Mouse (Mus musculus) B cell, adult 2 months (primary cell): ENCODE results near the gene Atp5g1.
"Not testable (repeated sequence)": the region's sequence is repeated elsewhere in the genome, so short reads cannot be mapped to it uniquely, and the experiment has no call there.

Experiments used
- DNase-seq, 2 experiments: peaks; one replicate each; pipeline ENCODE4 v3.0.0; 2022

Gene Atp5g1

DNA sequence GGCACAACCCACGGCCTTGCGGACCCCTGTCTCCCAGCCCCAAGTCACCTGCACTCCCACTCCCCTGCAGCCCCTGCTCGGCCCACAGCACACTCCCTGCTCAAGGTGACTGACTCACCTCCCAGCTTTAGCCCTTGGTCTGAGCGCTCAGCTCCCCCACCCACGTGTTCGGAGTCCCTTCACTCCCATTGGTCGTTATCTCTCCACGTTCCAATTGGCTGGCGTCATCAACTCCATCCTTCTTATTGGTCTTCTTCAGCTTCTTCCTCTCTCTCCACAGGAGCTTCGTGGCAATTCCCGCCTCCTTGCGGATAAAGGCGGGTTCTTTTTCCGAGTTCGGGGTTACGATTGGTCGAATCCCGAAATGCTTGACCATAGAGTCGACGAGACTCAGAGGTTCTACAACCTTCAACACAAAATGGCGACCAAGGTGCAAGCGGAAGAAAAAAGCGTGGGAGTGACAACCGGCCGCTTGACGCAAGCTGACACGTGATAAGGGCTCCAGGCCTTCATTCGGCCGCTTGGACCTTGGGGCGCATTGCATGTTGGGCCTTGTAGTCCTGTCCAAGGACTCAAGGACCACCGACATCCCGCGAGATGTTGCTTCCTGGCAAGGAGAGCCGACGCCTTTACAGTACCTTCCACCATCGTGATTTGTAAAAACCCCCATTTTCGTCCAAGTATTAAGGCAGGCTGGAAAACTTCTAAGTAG lies at the start of gene Atp5g1:
Atp5g1 (minus strand) TSS at position 162 of the 712 bp plus-strand sequence.
- peak; percentile 93 to 96 for DNase-seq

- DNase-seq, result peak; percentile 35 to 36
Observed at GRCm38 (mm10) chr11:96124052-96124914, 48.8 kb upstream of the Atp5g1 start.

GRCm38 (mm10) chr11:96122806-96123205 lies 47.3 kb upstream of the Atp5g1 start:
- DNase-seq, result not testable (repeated sequence)

- no peak for DNase-seq
Observed at GRCm38 (mm10) chr11:96119401-96119800, 43.9 kb upstream of the Atp5g1 start.

DNA sequence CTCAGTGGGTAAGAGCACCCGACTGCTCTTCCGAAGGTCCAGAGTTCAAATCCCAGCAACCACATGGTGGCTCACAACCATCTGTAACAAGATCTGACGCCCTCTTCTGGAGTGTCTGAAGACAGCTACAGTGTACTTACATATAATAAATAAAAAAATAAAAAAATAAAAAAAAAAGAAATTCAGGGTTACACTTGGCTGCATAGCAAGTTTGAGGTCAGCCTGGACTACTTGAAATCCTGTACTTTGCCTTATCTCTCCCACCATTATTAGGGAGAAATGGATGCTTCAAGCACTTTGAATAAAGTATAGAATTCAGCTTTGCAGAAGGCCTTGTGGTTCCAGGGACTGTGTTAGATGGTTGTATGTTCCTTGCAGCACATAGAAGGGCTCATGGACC lies 41.5 kb upstream of the Atp5g1 start:
- DNase-seq, result not testable (repeated sequence)

- no peak for DNase-seq
Observed at GRCm38 (mm10) chr11:96116116-96116515, 40.6 kb upstream of the Atp5g1 start.

GRCm38 (mm10) chr11:96115416-96115815 lies 39.9 kb upstream of the Atp5g1 start:
- DNase-seq, result no peak

GRCm38 (mm10) chr11:96114077-96114476 lies 38.6 kb upstream of the Atp5g1 start:
- DNase-seq, result no peak

DNA sequence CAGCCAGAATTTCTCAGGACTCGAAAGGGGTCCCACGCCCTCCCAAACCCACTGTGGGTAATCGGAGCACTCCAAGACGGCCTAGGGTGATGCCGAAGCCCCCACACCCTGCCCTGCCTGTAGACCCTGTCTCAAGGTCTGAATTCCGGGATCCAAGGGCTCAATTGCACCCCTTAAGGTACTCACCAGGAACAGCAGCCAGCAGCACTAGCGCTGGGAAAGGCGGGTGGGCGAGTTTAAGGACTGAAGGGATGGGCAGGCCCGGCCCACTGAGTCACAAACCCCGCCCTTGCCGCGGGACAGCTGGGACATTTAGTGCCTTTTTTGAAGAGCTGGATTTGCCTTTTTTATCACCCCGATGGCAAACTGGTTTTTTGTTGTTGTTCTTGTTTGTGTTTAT lies 36.3 kb upstream of the Atp5g1 start, which contains the start of gene Calcoco2:
Calcoco2 (minus strand) TSS at position 214 of the 400 bp plus-strand sequence.
- DNase-seq, result no peak

DNA sequence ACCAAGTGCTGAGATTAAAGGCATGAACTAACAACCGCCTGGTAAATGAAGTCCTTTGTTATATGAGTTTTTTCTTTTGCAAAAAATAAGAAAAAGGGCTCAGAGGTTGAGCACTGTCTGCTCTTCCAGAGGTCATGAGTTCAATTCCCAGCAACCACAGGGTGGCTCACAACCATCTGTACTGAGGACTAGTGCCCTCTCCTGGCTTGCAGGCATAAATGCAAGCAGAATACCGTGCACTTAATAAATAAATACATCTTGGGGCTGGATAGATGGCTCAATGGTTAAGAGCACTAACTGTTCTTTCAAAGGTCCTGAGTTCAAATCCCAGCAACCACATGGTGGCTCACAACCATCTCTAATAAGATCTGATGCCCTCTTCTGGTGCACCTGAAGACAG lies 35.5 kb upstream of the Atp5g1 start:
- not testable (repeated sequence) for DNase-seq

- DNase-seq, result no peak
Observed at GRCm38 (mm10) chr11:96108376-96108775, 32.9 kb upstream of the Atp5g1 start.

DNA sequence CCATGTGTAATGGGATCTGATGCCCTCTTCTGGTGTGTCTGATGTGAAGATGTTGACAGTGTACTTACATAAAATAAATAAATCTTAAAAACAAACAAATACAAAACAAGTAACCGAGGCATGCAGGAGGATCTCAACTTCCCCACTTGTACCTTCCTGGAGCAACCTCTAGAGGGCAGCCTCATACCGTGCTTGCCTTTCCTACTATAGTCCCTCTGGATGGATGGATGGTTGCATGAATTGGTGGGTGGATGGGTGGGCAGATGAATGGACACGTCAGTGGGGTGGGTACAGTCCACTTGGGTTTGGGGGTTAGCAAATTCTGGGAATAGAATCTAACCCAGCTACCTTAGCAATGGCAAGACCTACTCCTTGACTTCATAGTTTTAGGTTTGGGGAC lies 17.9 kb upstream of the Atp5g1 start:
- peak; percentile 56 to 57 for DNase-seq

DNA sequence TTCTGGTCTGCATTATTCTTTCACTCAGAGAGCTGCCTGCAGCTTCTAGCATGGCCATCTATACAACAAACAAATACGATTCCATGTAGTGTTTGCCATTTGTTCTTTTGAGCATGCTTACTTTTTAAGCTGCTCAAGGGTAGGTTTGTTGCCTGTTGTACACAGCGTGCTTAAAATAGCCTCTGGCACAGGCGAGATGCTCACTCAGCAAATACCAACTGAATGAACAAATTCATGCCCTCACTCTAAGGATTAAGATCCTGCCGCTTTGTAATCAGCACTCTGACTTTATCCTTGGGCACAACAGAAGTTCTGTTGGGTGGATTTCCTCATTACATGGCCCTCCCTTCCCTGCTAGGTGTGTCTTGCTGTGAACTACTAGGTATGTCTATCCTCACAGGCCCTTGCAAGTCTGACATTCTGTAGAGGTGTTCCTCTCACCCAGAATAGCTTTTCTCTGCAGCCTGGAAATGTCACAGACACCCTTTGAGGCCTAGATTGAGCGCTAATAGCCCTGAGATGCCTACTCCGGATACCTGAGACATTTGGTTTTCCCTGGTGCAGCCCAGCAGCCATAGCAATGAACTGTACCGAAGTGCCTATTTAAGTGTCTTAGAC lies 17.3 kb upstream of the Atp5g1 start:
- DNase-seq, result no peak

DNA sequence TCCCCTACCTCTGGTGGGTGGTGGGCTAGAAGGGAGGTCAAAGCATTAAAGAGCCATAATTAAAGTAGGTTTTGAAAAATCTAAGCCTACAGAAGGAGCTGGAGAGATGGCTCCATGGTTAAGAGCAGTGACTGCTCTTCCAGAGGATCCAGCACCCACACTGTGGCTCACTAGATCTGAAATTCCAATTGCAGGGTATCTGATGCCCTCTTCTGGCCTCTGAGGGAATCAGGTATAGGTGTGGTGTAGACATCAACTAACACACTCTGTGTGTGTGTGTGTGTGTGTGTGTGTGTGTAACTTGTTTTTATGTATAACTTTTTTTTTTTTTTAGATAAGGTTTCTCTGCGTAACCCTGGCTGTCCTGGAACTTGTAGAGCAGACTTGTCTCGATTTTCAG lies 15.6 kb upstream of the Atp5g1 start:
- peak; percentile 12 to 24 for DNase-seq

- DNase-seq, result peak; percentile 8 to 13
Observed at GRCm38 (mm10) chr11:96087981-96088380, 12.5 kb upstream of the Atp5g1 start.

DNA sequence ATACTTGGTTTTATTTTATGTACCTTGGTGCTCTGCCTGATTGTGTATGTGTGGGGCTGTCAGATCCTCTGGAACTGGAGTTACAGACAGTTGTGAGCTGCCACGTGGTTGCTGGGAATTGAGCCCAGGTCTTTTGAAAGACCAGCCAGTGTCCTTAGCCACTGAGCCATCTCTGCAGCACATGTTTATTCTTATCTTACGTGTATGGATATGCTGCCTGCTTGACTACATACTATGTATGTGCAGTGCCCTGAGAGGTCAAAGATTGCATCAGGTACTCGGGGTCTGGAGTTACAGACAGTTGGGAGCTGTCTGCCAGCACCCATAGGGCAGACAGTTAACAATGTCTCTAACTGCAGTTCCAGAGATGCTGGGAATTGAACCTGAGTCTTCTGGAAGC lies 7.2 kb upstream of the Atp5g1 start:
- DNase-seq, result no peak

GRCm38 (mm10) chr11:96080736-96081135 lies 5.3 kb upstream of the Atp5g1 start:
- DNase-seq, result no peak

DNA sequence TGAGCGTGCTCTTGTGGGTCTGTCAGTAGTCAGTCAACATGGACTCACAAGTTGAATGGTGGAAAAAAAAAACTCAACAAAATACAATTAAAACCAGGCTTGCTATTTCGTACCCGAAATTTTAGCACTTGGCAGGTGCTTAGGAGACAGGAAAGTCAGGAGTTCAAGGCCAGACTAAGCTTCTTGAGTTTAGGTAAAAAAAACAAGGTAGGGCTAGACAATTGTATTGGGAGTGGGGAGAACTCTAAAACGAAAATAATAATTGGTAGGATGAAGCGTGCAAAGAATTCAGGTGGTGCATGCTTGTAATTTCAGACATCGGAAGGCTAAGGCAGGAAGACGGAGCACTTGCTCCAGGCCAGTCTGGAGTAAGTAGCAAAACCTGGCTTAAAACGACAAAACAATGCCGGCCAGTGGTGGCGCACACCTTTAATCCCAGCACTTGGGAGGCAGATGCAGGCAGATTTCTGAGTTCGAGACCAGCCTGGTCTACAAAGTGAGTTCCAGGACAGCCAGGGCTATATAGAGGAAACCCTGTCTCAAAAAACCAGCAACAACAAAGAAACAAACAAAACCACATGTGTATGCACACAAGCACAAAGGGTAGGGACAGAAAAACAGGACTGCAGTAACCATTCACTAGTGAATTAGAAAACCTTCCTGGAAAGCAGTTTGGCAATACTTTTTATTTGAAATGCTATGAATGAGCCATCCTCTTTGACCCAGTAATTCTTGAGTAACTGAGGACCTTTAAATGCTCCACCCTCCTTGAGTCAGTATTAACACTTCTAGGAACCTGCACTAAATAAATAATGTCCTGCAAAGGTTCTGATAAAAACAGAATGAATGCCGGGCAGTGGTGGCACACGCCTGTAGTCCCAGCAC lies 993 bp upstream of the Atp5g1 start:
- DNase-seq, result no peak

DNA sequence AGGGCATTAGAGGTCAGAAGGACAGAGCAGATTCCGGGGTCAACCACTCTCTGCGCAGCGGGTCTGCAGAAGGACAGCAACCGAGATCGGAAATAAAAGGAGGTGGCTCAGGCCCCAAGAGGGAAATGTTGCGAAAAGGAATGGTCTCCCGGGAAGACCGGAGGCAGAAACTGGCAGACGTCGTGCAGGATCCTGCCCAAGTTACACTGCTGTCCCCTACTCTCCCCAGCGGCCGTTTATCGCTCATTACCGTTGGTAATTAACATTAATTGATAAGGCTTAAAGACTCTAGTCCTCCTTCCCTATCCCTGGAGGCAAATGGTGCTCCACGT lies 327 bp downstream of the Atp5g1 start:
- DNase-seq, result no peak

GRCm38 (mm10) chr11:96074351-96075176 lies 906 bp downstream of the Atp5g1 start:
- no peak for DNase-seq

- DNase-seq, result no peak
Observed at GRCm38 (mm10) chr11:96073295-96073993, 2.0 kb downstream of the Atp5g1 start.
